20 mouse cellular contexts compared by ENCODE assay signal in genomic region chr4:41346011-41346410, GRCm38 (mm10). TPM values are rescaled to one million over a fixed set of nuclear protein-coding genes. Genes with fewer than 3 reads are reported as not detected.
DNase-seq lines count a peak whose midpoint lies in the region; ATAC-seq and TF ChIP-seq lines count a peak whose summit lies in the region.
"Had no signal": no experiment of that assay in that cellular context is flagged by ENCODE, and none has a peak within 500 bp of the region (broad histone marks: within the 10 kb centered on the region; RNA-seq: fewer than 3 reads in every experiment).

No protein-coding gene starts in this region.

- WGBS in heart, embryonic 13.5 days: 58% methylated on average over 2 of the region's 2 CpGs
- WGBS in lung, adult 2 months: 48% methylated on average over 2 of the region's 2 CpGs

- no peaks in the 10 kb centered on the region for H3K9me3 ChIP-seq in heart, embryonic 13.5 days
- H3K9me3 ChIP-seq: embryonic facial prominence, embryonic 15.5 days; forebrain, embryonic 10.5 days; limb, embryonic 15.5 days; midbrain, embryonic 10.5 days; neural tube, embryonic 12.5 days had no signal

- H3K4me3 ChIP-seq in heart, embryonic 13.5 days: no peak overlapping the region
- H3K4me3 ChIP-seq in lung, adult 2 months (replicated peaks; ENCODE audit: extremely low read depth, low read depth, low read length): no peak overlapping the region
- H3K4me3 ChIP-seq: embryonic facial prominence, embryonic 15.5 days; forebrain, embryonic 10.5 days; limb, embryonic 15.5 days; midbrain, embryonic 10.5 days; neural tube, embryonic 12.5 days had no signal

- DNase-seq in cerebellum, postnatal 10 days: peak; percentile 51 to 58
- no peak for DNase-seq in heart, postnatal 36 days
- DNase-seq in lung, postnatal 10 days: peak; percentile 8
- no peak for DNase-seq in lung, adult 2 months
- DNase-seq in Muller cell, postnatal 12 days (ENCODE audit: inconsistent ontology term): no peak
- no peak for DNase-seq in urinary bladder, adult 18-20 months (ENCODE audit: low spot score in 2 of 2)
- DNase-seq: adrenal gland, adult 8-10 months; cerebellum, adult 9-11 months; embryo, embryonic 11 days; lung, adult 18-20 months; lung, postnatal 4 days had no signal

- no peak for TF ChIP-seq POLR2A in lung, adult 2 months (IDR thresholded peaks at IDR 0.05; ENCODE audit: borderline replicate concordance, extremely low read depth, low read depth, low read length)

- H3K27me3 ChIP-seq in heart, embryonic 13.5 days (replicated peaks): no peaks in the 10 kb centered on the region
- H3K27me3 ChIP-seq: embryonic facial prominence, embryonic 15.5 days; limb, embryonic 15.5 days; neural tube, embryonic 12.5 days had no signal

- H3K36me3 ChIP-seq in heart, embryonic 13.5 days: no peaks in the 10 kb centered on the region
- H3K36me3 ChIP-seq: embryonic facial prominence, embryonic 15.5 days; limb, embryonic 15.5 days; neural tube, embryonic 12.5 days had no signal

- TF ChIP-seq CTCF in lung, adult 2 months (IDR thresholded peaks at IDR 0.05; ENCODE audit: insufficient read depth, low read length): no peak

- ATAC-seq in cerebellum, adult (ENCODE audit: insufficient number of reproducible peaks, low FRiP score, low TSS enrichment): no peak
- ATAC-seq in heart, embryonic 13.5 days (ENCODE audit: extremely low read depth, insufficient number of reproducible peaks, low FRiP score, low TSS enrichment): no peak
- ATAC-seq: hindbrain, embryonic 16.5 days; intestine, postnatal 0 days had no signal

- 0 out of 2 replicates have a peak overlapping the region, but pooled peaks have one; percentile 28 for H3K9ac ChIP-seq in heart, embryonic 13.5 days
- H3K9ac ChIP-seq: embryonic facial prominence, embryonic 15.5 days; limb, embryonic 15.5 days; neural tube, embryonic 12.5 days had no signal

- peaks cover 20% of the 10 kb centered on the region for H3K4me1 ChIP-seq in heart, embryonic 13.5 days
- no peaks in the 10 kb centered on the region; the same call in none of the 2 replicates for H3K4me1 ChIP-seq in lung, adult 2 months (ENCODE audit: control insufficient read depth, insufficient read depth, low read length)

- intact Hi-C loops in heart, postnatal 36 days (cut with DNase I): no loop called here

- no peak overlapping the region for H3K27ac ChIP-seq in heart, embryonic 13.5 days (replicated peaks)
- H3K27ac ChIP-seq: embryonic facial prominence, embryonic 15.5 days; forebrain, embryonic 10.5 days; limb, embryonic 15.5 days; midbrain, embryonic 10.5 days; neural tube, embryonic 12.5 days had no signal

- H3K4me2 ChIP-seq in heart, embryonic 13.5 days: no peak overlapping the region
- H3K4me2 ChIP-seq: embryonic facial prominence, embryonic 15.5 days; limb, embryonic 15.5 days; neural tube, embryonic 12.5 days had no signal

RNA-seq across cellular contexts. Expression of gene Ubap1, which starts 2.8 kb away (rescaled TPM):
- polyA plus RNA-seq in heart, embryonic 13.5 days (2015; fragmentation: Nextera tagmentation; extraction: Ambion mirVana): 40.1 and 46.2 TPM in 2 replicates
- 10 to 100 TPM; 34.1 to 40.3 TPM for total RNA-seq in heart, postnatal 36 days (2021)
- 16.9 and 24.0 TPM in 2 replicates for polyA plus RNA-seq in lung, adult 2 months (2012; rRNA removed)

RNA-seq across cellular contexts. Expression of gene Dcaf12, which starts 31.3 kb away (rescaled TPM):
- 41.9 TPM in 2 replicates for polyA plus RNA-seq in heart, embryonic 13.5 days (2015; fragmentation: Nextera tagmentation; extraction: Ambion mirVana)
- total RNA-seq in heart, postnatal 36 days (2021): 10 to 100 TPM; 37.9 to 43.4 TPM
- polyA plus RNA-seq in lung, adult 2 months (2012; rRNA removed): 21.9 and 28.3 TPM in 2 replicates

Comparison
In these comparisons a context has a peak if more than half of its experiments do, and no peak if none do; other contexts are left out.
1. DNase-seq: peak in cerebellum, postnatal 10 days (2 of 2) and lung, postnatal 10 days (single experiment); none in heart, postnatal 36 days (0 of 2), lung, adult 2 months (single experiment), Muller cell, postnatal 12 days (single experiment) and urinary bladder, adult 18-20 months (0 of 2).